17 mouse cellular contexts compared by ENCODE assay signal in genomic region chr10:126748696-126749466, GRCm38 (mm10).
DNase-seq lines count a peak whose midpoint lies in the region; ATAC-seq and TF ChIP-seq lines count a peak whose summit lies in the region.
"Had no signal": no experiment of that assay in that cellular context is flagged by ENCODE, and none has a peak within 500 bp of the region (broad histone marks: within the 10 kb centered on the region; RNA-seq: fewer than 3 reads in every experiment).

No protein-coding gene starts in this region.

- 69% methylated on average over 17 of the region's 17 CpGs for WGBS in midbrain, embryonic 12.5 days
- WGBS in midbrain, embryonic 10.5 days: 79% methylated on average over 17 of the region's 17 CpGs
- 51% methylated on average over 17 of the region's 17 CpGs for WGBS in midbrain, embryonic 15.5 days
- WGBS in cerebellum, adult 2 months: 53% methylated on average over 17 of the region's 17 CpGs

- DNase-seq in frontal cortex, postnatal 36 days (ENCODE audit: low spot score in 2 of 2): no peak
- no peak for DNase-seq in midbrain, embryonic 10.5 days (ENCODE audit: low spot score)
- DNase-seq in retina, postnatal 1 day: peak; percentile 27
- DNase-seq in cerebellum, adult 2 months: no peak
- no peak for DNase-seq in yolk sac, embryonic 10.5 days (ENCODE audit: low spot score)
- DNase-seq: B cell, adult 2 months; gastrocnemius, postnatal 25 days had no signal

- ATAC-seq in frontal cortex, adult (ENCODE audit: low TSS enrichment): peak; percentile 38
- 0 out of 2 replicates have a peak, but pooled peaks have one; percentile 34 for ATAC-seq in midbrain, embryonic 12.5 days (ENCODE audit: low FRiP score, low read depth)
- ATAC-seq in midbrain, embryonic 15.5 days (replicated peaks): no peak
- ATAC-seq: intestine, embryonic 16.5 days; Patski had no signal

- TF ChIP-seq POLR2A in cerebellum, adult 2 months (IDR thresholded peaks at IDR 0.05; ENCODE audit: borderline replicate concordance, insufficient read depth, low read length): no peak

- H3K9me3 ChIP-seq in midbrain, embryonic 12.5 days: no peaks in the 10 kb centered on the region
- H3K9me3 ChIP-seq in midbrain, embryonic 10.5 days (replicated peaks): no peaks in the 10 kb centered on the region
- H3K9me3 ChIP-seq in midbrain, embryonic 15.5 days: no peaks in the 10 kb centered on the region
- H3K9me3 ChIP-seq: embryonic facial prominence, embryonic 15.5 days; limb, embryonic 13.5 days had no signal

- no peaks in the 10 kb centered on the region for H3K27me3 ChIP-seq in midbrain, embryonic 12.5 days
- H3K27me3 ChIP-seq in midbrain, embryonic 10.5 days (ENCODE audit: low read depth, poor library complexity, severe bottlenecking): no peaks in the 10 kb centered on the region
- no peaks in the 10 kb centered on the region for H3K27me3 ChIP-seq in midbrain, embryonic 15.5 days (replicated peaks)
- H3K27me3 ChIP-seq in cerebellum, adult 2 months (ENCODE audit: control insufficient read depth, insufficient read depth, low read length): no peaks in the 10 kb centered on the region
- H3K27me3 ChIP-seq: embryonic facial prominence, embryonic 15.5 days; limb, embryonic 13.5 days had no signal

- H3K4me1 ChIP-seq in midbrain, embryonic 12.5 days: peaks cover 9% of the 10 kb centered on the region; the same call in 1 of the 2 replicates
- no peaks in the 10 kb centered on the region for H3K4me1 ChIP-seq in midbrain, embryonic 10.5 days
- H3K4me1 ChIP-seq in midbrain, embryonic 15.5 days: peaks cover 3% of the 10 kb centered on the region; the same call in 1 of the 2 replicates
- no peaks in the 10 kb centered on the region for H3K4me1 ChIP-seq in cerebellum, adult 2 months (ENCODE audit: control insufficient read depth, insufficient read depth, low read length)
- H3K4me1 ChIP-seq: embryonic facial prominence, embryonic 15.5 days had no signal

- H3K36me3 ChIP-seq in midbrain, embryonic 12.5 days: no peaks in the 10 kb centered on the region
- H3K36me3 ChIP-seq in midbrain, embryonic 10.5 days: no peaks in the 10 kb centered on the region
- no peaks in the 10 kb centered on the region for H3K36me3 ChIP-seq in midbrain, embryonic 15.5 days (replicated peaks)
- H3K36me3 ChIP-seq: embryonic facial prominence, embryonic 15.5 days; limb, embryonic 13.5 days had no signal

- H3K4me3 ChIP-seq in midbrain, embryonic 12.5 days: no peak overlapping the region
- no peak overlapping the region for H3K4me3 ChIP-seq in midbrain, embryonic 10.5 days
- no peak overlapping the region for H3K4me3 ChIP-seq in midbrain, embryonic 15.5 days
- H3K4me3 ChIP-seq in cerebellum, adult 2 months (replicated peaks; ENCODE audit: insufficient read depth, low read depth, low read length): no peak overlapping the region
- H3K4me3 ChIP-seq: embryonic facial prominence, embryonic 15.5 days; limb, embryonic 13.5 days; myocyte had no signal

- H3K9ac ChIP-seq in midbrain, embryonic 12.5 days (replicated peaks): no peak overlapping the region
- no peak overlapping the region for H3K9ac ChIP-seq in midbrain, embryonic 15.5 days
- H3K9ac ChIP-seq: embryonic facial prominence, embryonic 15.5 days; limb, embryonic 13.5 days had no signal

- TF ChIP-seq CTCF in cerebellum, adult 2 months (IDR thresholded peaks at IDR 0.05; ENCODE audit: borderline replicate concordance, insufficient read depth, low read depth, low read length): no peak

- no peak overlapping the region for H3K27ac ChIP-seq in midbrain, embryonic 12.5 days (replicated peaks)
- no peak overlapping the region for H3K27ac ChIP-seq in midbrain, embryonic 10.5 days (replicated peaks)
- 0 out of 2 replicates have a peak overlapping the region, but pooled peaks have one; percentile 3 for H3K27ac ChIP-seq in midbrain, embryonic 15.5 days
- no peak overlapping the region for H3K27ac ChIP-seq in cerebellum, adult 2 months (ENCODE audit: insufficient read depth, low read length)
- H3K27ac ChIP-seq: embryonic facial prominence, embryonic 15.5 days; limb, embryonic 13.5 days; macrophage had no signal

- no peak overlapping the region for H3K4me2 ChIP-seq in midbrain, embryonic 12.5 days (replicated peaks)
- H3K4me2 ChIP-seq in midbrain, embryonic 15.5 days: no peak overlapping the region
- H3K4me2 ChIP-seq: embryonic facial prominence, embryonic 15.5 days; heart, embryonic 11.5 days; limb, embryonic 13.5 days had no signal
